Mouse (Mus musculus) forebrain, embryonic 16.5 days (tissue): ENCODE data around the gene Secisbp2. TPM values are rescaled to one million over a fixed set of nuclear protein-coding genes. Genes with fewer than 3 reads are reported as not detected.

Experiments used
- ATAC-seq: fragments of 200-750 bp; cut with Nextera tagmentation; 2 replicates; pipeline ENCODE4 v1.8.0; 2017; ENCODE audit warnings: mild to moderate bottlenecking, moderate library complexity
- H3K27ac ChIP-seq: fragments of 300-500 bp; sonication (generic); 2 replicates; pipeline ENCODE4 v1.5.1; 2014; ENCODE audit warnings: low read length, control low read depth
- H3K27me3 ChIP-seq: fragments of 300-500 bp; sonication (generic); replicated peaks from 2 replicates; pipeline ENCODE4 v1.6.1; 2014; ENCODE audit warnings: low read length; ENCODE audit not compliant: control insufficient read depth, insufficient read depth
- H3K36me3 ChIP-seq: fragments of 300-500 bp; sonication (generic); 2 replicates; pipeline ENCODE4 v1.6.1; 2014; ENCODE audit not compliant: control insufficient read depth, insufficient read depth
- H3K4me1 ChIP-seq: fragments of 300-500 bp; sonication (generic); replicated peaks from 2 replicates; pipeline ENCODE4 v1.6.1; 2014; ENCODE audit warnings: low read length; ENCODE audit not compliant: control insufficient read depth, insufficient read depth
- H3K4me2 ChIP-seq: fragments of 300-500 bp; sonication (generic); 2 replicates; pipeline ENCODE4 v1.6.1; 2014; ENCODE audit warnings: mild to moderate bottlenecking, low read length, control low read depth
- H3K4me3 ChIP-seq: fragments of 300-500 bp; sonication (generic); replicated peaks from 2 replicates; pipeline ENCODE4 v1.5.1; 2014; ENCODE audit warnings: mild to moderate bottlenecking, low read length, control low read depth
- H3K9ac ChIP-seq: fragments of 300-500 bp; sonication (generic); replicated peaks from 2 replicates; pipeline ENCODE4 v1.6.1; 2014; ENCODE audit warnings: low read depth, low read length, control low read depth
- H3K9me3 ChIP-seq: fragments of 300-500 bp; sonication (generic); 2 replicates; pipeline ENCODE4 v1.6.1; 2016; ENCODE audit warnings: low read length; ENCODE audit not compliant: control insufficient read depth
- WGBS: fragments of 180-500 bp; shearing (Covaris S2); extraction: QIAGEN DNeasy Blood & Tissue Kit; methylation state at CpG from one replicate; pipeline ENCODE4 v1.1.7; 2014; 5-methylcytosine and 5-hydroxymethylcytosine counted together
- polyA plus RNA-seq: library from polyadenylated mRNA; unstranded; fragments of >200 nt; fragmentation: Nextera tagmentation; extraction: Ambion mirVana; gene quantifications from 2 replicates; pipeline ENCODE4 v1.2.1, GENCODE M21; 2015

The Secisbp2 gene
- polyA plus RNA-seq, 1 experiment from 2014 or later, result 31.2 TPM

- no peak overlapping the region for H3K4me3 ChIP-seq
- WGBS, result 91% methylated on average over 4 of the region's 4 CpGs
- no peak overlapping the region for H3K9ac ChIP-seq
- no peaks in the 10 kb centered on the region for H3K36me3 ChIP-seq
- H3K4me2 ChIP-seq, result no peak overlapping the region
- H3K27me3 ChIP-seq, result no peaks in the 10 kb centered on the region
- H3K27ac ChIP-seq, result no peak overlapping the region
- H3K9me3 ChIP-seq, result no peaks in the 10 kb centered on the region
- no peaks in the 10 kb centered on the region for H3K4me1 ChIP-seq
- no peak for ATAC-seq
Measured at GRCm38 (mm10) chr13:51638958-51639357, 12.5 kb upstream of the Secisbp2 start.

- H3K9ac ChIP-seq, result no peak overlapping the region
- H3K4me2 ChIP-seq, result no peak overlapping the region
- H3K36me3 ChIP-seq, result no peaks in the 10 kb centered on the region
- H3K27ac ChIP-seq, result no peak overlapping the region
- peaks cover 8% of the 10 kb centered on the region for H3K4me1 ChIP-seq
- no peak overlapping the region for H3K4me3 ChIP-seq
- H3K9me3 ChIP-seq, result no peaks in the 10 kb centered on the region
- no peaks in the 10 kb centered on the region for H3K27me3 ChIP-seq
- 88% methylated on average over 3 of the region's 3 CpGs for WGBS
- no peak for ATAC-seq
Measured at GRCm38 (mm10) chr13:51641424-51641823, 10.1 kb upstream of the Secisbp2 start.

- Histone ChIP-seq H3K27me3 (no peaks in the 10 kb centered on the region), H3K9ac (no peak overlapping the region), H3K27ac (no peak overlapping the region), H3K36me3 (no peaks in the 10 kb centered on the region), H3K4me3 (no peak overlapping the region), H3K9me3 (no peaks in the 10 kb centered on the region), H3K4me1 (peaks cover 13% of the 10 kb centered on the region), H3K4me2 (no peak overlapping the region)
- 45% methylated on average over 11 of the region's 11 CpGs for WGBS
- no peak for ATAC-seq
Measured at GRCm38 (mm10) chr13:51642171-51642778, 9.2 kb upstream of the Secisbp2 start.

- peaks cover 13% of the 10 kb centered on the region for H3K4me1 ChIP-seq
- peak overlapping the region; percentile 78 for H3K4me3 ChIP-seq
- WGBS, result 41% methylated on average over 20 of the region's 20 CpGs
- H3K27ac ChIP-seq, result peak overlapping the region; percentile 52; the same call in 1 of the 2 replicates
- peak overlapping the region; percentile 57 for H3K4me2 ChIP-seq
- no peak; the same call in 1 of the 2 replicates for ATAC-seq
- no peaks in the 10 kb centered on the region for H3K27me3 ChIP-seq
- H3K9ac ChIP-seq, result peak overlapping the region; percentile 81
- H3K36me3 ChIP-seq, result no peaks in the 10 kb centered on the region
- no peaks in the 10 kb centered on the region for H3K9me3 ChIP-seq
Measured at GRCm38 (mm10) chr13:51643924-51644828, 7.3 kb upstream of the Secisbp2 start.

- no peaks in the 10 kb centered on the region for H3K27me3 ChIP-seq
- no peaks in the 10 kb centered on the region for H3K36me3 ChIP-seq
- peak within 1 kb of the TSS; percentile 81 for H3K9ac ChIP-seq
- peaks cover 13% of the 10 kb centered on the region for H3K4me1 ChIP-seq
- H3K4me2 ChIP-seq, result peak within 1 kb of the TSS; percentile 91
- WGBS, result under 1% methylated on average over 83 of the region's 83 CpGs
- H3K9me3 ChIP-seq, result no peaks in the 10 kb centered on the region
- peak within 1 kb of the TSS; percentile 52; the same call in 1 of the 2 replicates for H3K27ac ChIP-seq
- H3K4me3 ChIP-seq, result peak within 1 kb of the TSS; percentile 78
- ATAC-seq, result peak; percentile 99
Measured at GRCm38 (mm10) chr13:51644829-51645789, 6.4 kb upstream of the Secisbp2 start, which contains the start of gene Cks2. TSS of gene Cks2 (plus strand) at chr13:51645232.

GRCm38 (mm10) chr13:51645872-51646271 is 5.6 kb upstream of the Secisbp2 start:
- H3K27ac ChIP-seq, result no peak overlapping the region
- WGBS, result under 1% methylated on average over 7 of the region's 7 CpGs

GRCm38 (mm10) chr13:51646362-51647027 is 5.0 kb upstream of the Secisbp2 start:
- 22% methylated on average over 3 of the region's 3 CpGs for WGBS
- ATAC-seq, result no peak
- no peaks in the 10 kb centered on the region for H3K36me3 ChIP-seq

More at GRCm38 (mm10) chr13:51645872-51646271, 5.6 kb upstream of the Secisbp2 start:
- H3K4me1 ChIP-seq, result peaks cover 14% of the 10 kb centered on the region
- H3K4me2 ChIP-seq, result peak overlapping the region; percentile 91
- no peaks in the 10 kb centered on the region for H3K27me3 ChIP-seq
- no peak for ATAC-seq
- H3K9me3 ChIP-seq, result no peaks in the 10 kb centered on the region
- peak overlapping the region; percentile 55 for H3K9ac ChIP-seq
- H3K4me3 ChIP-seq, result peak overlapping the region; percentile 78
- H3K36me3 ChIP-seq, result no peaks in the 10 kb centered on the region

GRCm38 (mm10) chr13:51647770-51648169 is 3.7 kb upstream of the Secisbp2 start:
- no peaks in the 10 kb centered on the region for H3K36me3 ChIP-seq
- H3K9me3 ChIP-seq, result no peaks in the 10 kb centered on the region
- H3K27me3 ChIP-seq, result no peaks in the 10 kb centered on the region
- no peak overlapping the region for H3K4me3 ChIP-seq
- WGBS, result 94% methylated on average over 3 of the region's 3 CpGs
- H3K4me2 ChIP-seq, result peak overlapping the region; percentile 2; the same call in 1 of the 2 replicates
- H3K9ac ChIP-seq, result no peak overlapping the region
- ATAC-seq, result no peak
- H3K27ac ChIP-seq, result no peak overlapping the region
- peaks cover 23% of the 10 kb centered on the region for H3K4me1 ChIP-seq

More at GRCm38 (mm10) chr13:51646362-51647027, 5.0 kb upstream of the Secisbp2 start:
- peak overlapping the region; percentile 78 for H3K4me3 ChIP-seq
- peak overlapping the region; percentile 32; the same call in 1 of the 2 replicates for H3K9ac ChIP-seq
- H3K27me3 ChIP-seq, result no peaks in the 10 kb centered on the region
- H3K9me3 ChIP-seq, result no peaks in the 10 kb centered on the region
- H3K4me1 ChIP-seq, result peaks cover 17% of the 10 kb centered on the region
- H3K4me2 ChIP-seq, result peak overlapping the region; percentile 91
- no peak overlapping the region for H3K27ac ChIP-seq
